Mouse (Mus musculus): Measurements from ENCODE around the gene Pyy.

DNA sequence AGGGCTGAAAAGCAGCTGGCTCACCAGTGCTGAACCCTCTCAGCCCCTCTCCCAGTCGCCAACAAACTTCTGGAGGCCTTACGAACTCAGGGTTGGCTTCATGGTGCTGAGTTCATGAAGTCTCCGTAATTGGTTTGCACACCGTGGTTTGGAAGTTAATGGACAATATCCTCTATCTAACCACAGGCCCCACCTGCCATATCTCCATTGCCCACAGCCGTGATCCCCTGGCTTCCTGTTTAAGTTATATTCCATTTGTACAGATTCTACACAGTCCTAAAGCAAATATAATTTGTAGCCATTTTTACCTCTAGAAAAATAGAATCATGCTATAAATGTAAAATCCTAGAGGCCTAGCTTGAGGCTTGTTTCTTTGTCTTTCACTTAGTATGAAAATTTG lies 34.9 kb downstream of the Pyy start:
- no peak for TF ChIP-seq POLR2A (IDR thresholded peaks at IDR 0.05; ENCODE audit: insufficient read length, low read depth)
- no peak for TF ChIP-seq MYOG (IDR thresholded peaks at IDR 0.05; ENCODE audit: control insufficient read depth in 1 of 3, insufficient read depth in 1 of 3, insufficient read length in 2 of 3, low read depth in 2 of 3)
- TF ChIP-seq MAX (IDR thresholded peaks at IDR 0.05; ENCODE audit: low read depth): no peak
- TF ChIP-seq TCF12 (IDR thresholded peaks at IDR 0.05; ENCODE audit: insufficient read depth, poor library complexity, severe bottlenecking): no peak
- TF ChIP-seq USF1 (IDR thresholded peaks at IDR 0.05; ENCODE audit: low read depth): no peak
- TF ChIP-seq E2F4 (IDR thresholded peaks at IDR 0.05; ENCODE audit: insufficient read depth): no peak
